Mouse (Mus musculus) hindbrain, embryonic 11.5 days (tissue): ENCODE measurements around the gene Prkcd. TPM values are rescaled to one million over a fixed set of nuclear protein-coding genes. Genes with fewer than 3 reads are reported as not detected.
A peak's percentile ranks its signal among the peaks of the same experiment; 100 is the strongest.

Experiments used
- ATAC-seq: fragments of 200-750 bp; cut with Nextera tagmentation; 2 replicates; pipeline ENCODE4 v1.8.0; 2017; ENCODE audit warnings: mild to moderate bottlenecking, moderate TSS enrichment, moderate library complexity; ENCODE audit not compliant: low FRiP score
- DNase-seq: peaks from one replicate; pipeline ENCODE4 v3.0.0-alpha.2; 2015; ENCODE audit warnings: low spot score
- H3K27ac ChIP-seq: fragments of 300-500 bp; sonication (generic); 2 replicates; pipeline ENCODE4 v1.5.1; 2014; ENCODE audit warnings: mild to moderate bottlenecking, low read depth, low read length
- H3K27me3 ChIP-seq: fragments of 300-500 bp; sonication (generic); 2 replicates; pipeline ENCODE4 v1.6.1; 2014; ENCODE audit warnings: mild to moderate bottlenecking, low read length, moderate library complexity, mixed read lengths; ENCODE audit not compliant: control insufficient read depth, insufficient read depth
- H3K36me3 ChIP-seq: fragments of 300-500 bp; sonication (generic); 2 replicates; pipeline ENCODE4 v1.6.1; 2014; ENCODE audit warnings: mild to moderate bottlenecking, low read length, moderate library complexity, mixed read lengths; ENCODE audit not compliant: control insufficient read depth, insufficient read depth
- H3K4me1 ChIP-seq: fragments of 300-500 bp; sonication (generic); replicated peaks from 2 replicates; pipeline ENCODE4 v1.6.1; 2014; ENCODE audit warnings: low read length, mixed read lengths; ENCODE audit not compliant: control insufficient read depth, insufficient read depth
- H3K4me2 ChIP-seq: fragments of 300-500 bp; sonication (generic); replicated peaks from 2 replicates; pipeline ENCODE4 v1.6.1; 2014; ENCODE audit warnings: mild to moderate bottlenecking, low read depth, low read length
- H3K4me3 ChIP-seq: fragments of 300-500 bp; sonication (generic); 2 replicates; pipeline ENCODE4 v1.5.1; 2014; ENCODE audit warnings: low read depth, low read length
- H3K9ac ChIP-seq: fragments of 300-500 bp; sonication (generic); 2 replicates; pipeline ENCODE4 v1.6.1; 2014; ENCODE audit warnings: low read depth, low read length
- H3K9me3 ChIP-seq: fragments of 300-500 bp; sonication (generic); 2 replicates; pipeline ENCODE4 v1.6.1; 2016; ENCODE audit warnings: low read length; ENCODE audit not compliant: control insufficient read depth
- WGBS: fragments of 180-500 bp; shearing (Covaris S2); extraction: QIAGEN DNeasy Blood & Tissue Kit; methylation state at CpG from one replicate; pipeline ENCODE4 v1.1.7; 2014; 5-methylcytosine and 5-hydroxymethylcytosine counted together
- polyA plus RNA-seq: library from polyadenylated mRNA; unstranded; fragments of >200 nt; fragmentation: Nextera tagmentation; extraction: Ambion mirVana; gene quantifications from 2 replicates; pipeline ENCODE4 v1.2.1, GENCODE M21; 2014

Gene Prkcd
- polyA plus RNA-seq, 1 experiment from 2014 or later = 27.4 TPM

DNA sequence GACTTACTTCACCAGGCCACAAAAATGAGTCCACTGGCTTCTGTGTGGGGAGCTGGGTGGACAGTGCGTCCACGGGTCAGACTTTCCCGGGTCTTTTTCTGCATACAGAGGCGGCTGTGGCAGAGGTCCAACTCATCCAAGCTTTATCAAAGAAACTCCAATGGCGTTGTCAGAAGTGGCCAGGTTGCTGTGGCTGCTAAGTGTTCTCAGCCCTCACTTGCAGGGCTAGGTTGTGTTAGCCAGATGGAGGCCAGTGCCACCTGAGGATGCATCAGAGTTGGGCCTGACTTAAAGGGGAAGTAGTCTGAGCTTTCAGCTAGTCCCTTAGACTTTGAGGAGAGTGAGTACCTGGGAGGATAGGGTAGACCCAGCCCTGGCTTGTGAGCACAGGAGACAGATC lies 74.5 kb downstream of the Prkcd start:
- WGBS = 83% methylated on average over 5 of the region's 5 CpGs
- Histone ChIP-seq H3K4me3 (no peak overlapping the region), H3K27ac (no peak overlapping the region), H3K4me1 (0 out of 2 replicates have a peak, but pooled peaks cover 9% of the 10 kb centered on the region), H3K36me3 (no peaks in the 10 kb centered on the region), H3K4me2 (no peak overlapping the region; the same call in 1 of the 2 replicates), H3K9me3 (no peaks in the 10 kb centered on the region), H3K27me3 (no peaks in the 10 kb centered on the region), H3K9ac (no peak overlapping the region)
- no peak for ATAC-seq
- no peak for DNase-seq

- H3K36me3 ChIP-seq = no peaks in the 10 kb centered on the region
- H3K4me1 ChIP-seq = 0 out of 2 replicates have a peak, but pooled peaks cover 9% of the 10 kb centered on the region
- 43% methylated on average over 8 of the region's 8 CpGs for WGBS
- no peak for ATAC-seq
- H3K4me3 ChIP-seq = peak overlapping the region; percentile 68
- no peaks in the 10 kb centered on the region for H3K27me3 ChIP-seq
- peak overlapping the region; percentile 91 for H3K9ac ChIP-seq
- no peaks in the 10 kb centered on the region for H3K9me3 ChIP-seq
- H3K4me2 ChIP-seq = peak overlapping the region; percentile 72
- peak; percentile 12 for DNase-seq
- H3K27ac ChIP-seq = no peak overlapping the region
Measured at GRCm38 (mm10) chr14:30550232-30551070, 75.6 kb downstream of the Prkcd start.

DNA sequence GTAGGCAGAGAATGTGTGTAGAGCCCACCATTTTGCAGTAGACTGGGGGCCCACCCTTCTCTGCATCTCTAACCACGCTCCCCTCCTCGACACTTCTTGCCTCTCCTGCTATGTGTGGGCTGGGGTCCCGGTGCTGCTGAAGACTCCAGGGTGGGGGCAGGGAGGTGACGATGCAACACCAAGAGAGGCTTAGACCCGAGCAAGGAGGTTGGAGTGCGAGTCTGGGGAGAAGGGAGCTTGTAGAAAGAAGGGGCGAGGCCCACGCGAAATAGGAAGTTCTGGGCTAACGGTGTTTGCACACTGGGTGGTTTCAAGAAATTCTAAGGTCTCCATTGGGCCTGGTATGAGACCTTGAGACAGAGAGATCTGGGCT lies 76.2 kb downstream of the Prkcd start:
- DNase-seq (no peak), ATAC-seq (peak; percentile 20; the same call in 1 of the 2 replicates)
- H3K4me2 ChIP-seq = peak overlapping the region; percentile 72
- H3K27me3 ChIP-seq = no peaks in the 10 kb centered on the region
- H3K9me3 ChIP-seq = no peaks in the 10 kb centered on the region
- 0 out of 2 replicates have a peak, but pooled peaks cover 9% of the 10 kb centered on the region for H3K4me1 ChIP-seq
- peak overlapping the region; percentile 68 for H3K4me3 ChIP-seq
- H3K36me3 ChIP-seq = no peaks in the 10 kb centered on the region
- H3K27ac ChIP-seq = peak overlapping the region; percentile 82; the same call in 1 of the 2 replicates
- peak overlapping the region; percentile 91 for H3K9ac ChIP-seq
- 2% methylated on average over 10 of the region's 10 CpGs for WGBS

DNA sequence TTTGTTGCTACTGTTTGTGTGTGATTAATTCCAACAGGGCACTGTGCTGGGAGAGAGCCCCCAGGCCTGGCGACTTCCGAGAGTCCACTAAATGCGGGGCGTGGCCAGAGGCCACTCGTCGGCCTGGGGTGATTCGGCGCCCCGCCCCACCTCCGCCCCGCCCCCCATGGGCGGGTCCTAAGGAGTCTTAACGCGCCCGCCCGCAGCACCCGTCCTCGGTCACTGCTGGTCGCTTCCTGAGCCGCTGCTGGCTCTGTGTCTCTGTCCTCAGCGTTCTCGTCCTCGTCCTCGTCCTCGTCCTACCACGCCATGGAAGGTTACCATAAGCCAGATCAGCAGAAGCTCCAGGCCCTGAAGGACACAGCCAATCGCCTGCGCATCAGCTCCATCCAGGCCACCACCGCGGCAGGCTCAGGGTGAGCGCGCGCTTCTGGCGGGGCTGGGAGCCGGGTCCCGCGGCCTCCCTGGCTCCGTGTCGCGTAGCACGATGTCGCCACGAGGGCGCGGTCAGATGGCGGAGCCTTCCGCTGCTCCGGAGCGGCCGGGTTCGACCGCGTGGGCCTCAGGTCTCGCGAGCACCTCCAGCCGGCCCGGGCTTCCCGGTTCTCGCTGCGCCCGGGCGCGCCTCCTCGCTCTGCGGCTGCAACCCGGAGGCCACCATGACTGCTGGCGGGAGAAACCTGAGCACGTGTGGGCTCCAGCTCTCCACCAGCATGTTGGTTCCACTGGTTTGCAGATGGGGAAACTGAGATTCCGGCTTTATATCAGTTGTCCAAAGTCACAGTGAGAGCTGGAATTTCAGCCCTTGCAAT lies 76.8 kb downstream of the Prkcd start:
- H3K9me3 ChIP-seq = no peaks in the 10 kb centered on the region
- peak overlapping the region; percentile 91 for H3K9ac ChIP-seq
- peak overlapping the region; percentile 72 for H3K4me2 ChIP-seq
- no peaks in the 10 kb centered on the region for H3K36me3 ChIP-seq
- ATAC-seq = peak; percentile 96
- H3K4me1 ChIP-seq = 0 out of 2 replicates have a peak, but pooled peaks cover 9% of the 10 kb centered on the region
- H3K27ac ChIP-seq = peak overlapping the region; percentile 82
- WGBS = 0% methylated on average over 66 of the region's 69 CpGs
- H3K27me3 ChIP-seq = no peaks in the 10 kb centered on the region
- peak overlapping the region; percentile 68 for H3K4me3 ChIP-seq
- DNase-seq = peak; percentile 99

DNA sequence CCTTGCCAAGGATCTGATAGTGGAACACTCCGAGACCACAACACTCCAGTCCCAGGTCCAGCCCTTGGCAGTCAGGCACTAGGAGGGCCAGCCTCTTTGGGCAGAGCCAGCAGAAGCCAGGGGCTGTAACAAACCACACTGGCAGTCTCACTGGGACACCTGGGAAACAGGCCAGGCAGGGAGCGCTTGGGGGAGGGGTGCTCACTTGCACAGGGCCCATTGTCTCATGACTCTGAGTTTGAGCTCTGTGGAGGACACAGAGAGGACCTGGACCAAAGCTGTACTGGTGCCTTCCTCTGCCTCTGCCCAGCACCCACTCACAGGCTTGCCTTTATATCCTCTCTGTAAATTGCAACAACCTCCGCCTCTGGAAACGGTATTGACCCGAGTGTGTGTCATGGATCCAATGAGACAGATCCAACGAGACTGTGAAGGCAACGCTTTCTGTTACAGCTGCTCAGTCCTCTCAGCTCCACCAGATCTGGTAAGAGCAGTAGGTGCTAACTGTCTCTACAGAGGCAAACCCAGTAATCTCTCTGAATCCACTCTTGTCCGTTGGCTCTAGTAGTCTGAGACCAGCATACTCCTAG lies 77.8 kb downstream of the Prkcd start, which contains the start of gene Tkt:
TSS of gene Tkt (plus strand) at position 229 of the 590 bp plus-strand sequence.
- peak; percentile 46 for DNase-seq
- Histone ChIP-seq H3K4me1 (0 out of 2 replicates have a peak, but pooled peaks cover 9% of the 10 kb centered on the region), H3K36me3 (no peaks in the 10 kb centered on the region), H3K4me3 (peak within 1 kb of the TSS; percentile 68), H3K9ac (peak within 1 kb of the TSS; percentile 91), H3K27ac (peak within 1 kb of the TSS; percentile 82), H3K4me2 (peak within 1 kb of the TSS; percentile 72), H3K9me3 (no peaks in the 10 kb centered on the region), H3K27me3 (no peaks in the 10 kb centered on the region)
- peak; percentile 29; the same call in 1 of the 2 replicates for ATAC-seq
- 26% methylated on average over 8 of the region's 8 CpGs for WGBS

Other genes starting within 250 kb of the Prkcd start
- gene Dcp1a, start 146.7 kb downstream of the Prkcd start, polyA plus RNA-seq = 25.4 and 27.4 TPM in 2 replicates
- 1.2 and 2.9 TPM in 2 replicates for gene Cacna1d, start 134.8 kb downstream of the Prkcd start, polyA plus RNA-seq
- 65.8 and 131 TPM in 2 replicates for gene Tkt, start 77.9 kb downstream of the Prkcd start, polyA plus RNA-seq
- gene Rft1, start 28.1 kb upstream of the Prkcd start, polyA plus RNA-seq = 13.2 and 13.6 TPM in 2 replicates
- gene Sfmbt1, start 88.6 kb upstream of the Prkcd start, polyA plus RNA-seq = 20.2 and 21.2 TPM in 2 replicates
- 17.2 and 23.3 TPM in 2 replicates for gene Tmem110, start 199.4 kb upstream of the Prkcd start, polyA plus RNA-seq